Mouse (Mus musculus): ENCODE results near the gene Piezo1.

Piezo1 gene

GRCm38 (mm10) chr8:122457171-122457570, 94.0 kb downstream of the Piezo1 start:
- 75% methylated on average over 11 of the region's 11 CpGs for WGBS

DNA sequence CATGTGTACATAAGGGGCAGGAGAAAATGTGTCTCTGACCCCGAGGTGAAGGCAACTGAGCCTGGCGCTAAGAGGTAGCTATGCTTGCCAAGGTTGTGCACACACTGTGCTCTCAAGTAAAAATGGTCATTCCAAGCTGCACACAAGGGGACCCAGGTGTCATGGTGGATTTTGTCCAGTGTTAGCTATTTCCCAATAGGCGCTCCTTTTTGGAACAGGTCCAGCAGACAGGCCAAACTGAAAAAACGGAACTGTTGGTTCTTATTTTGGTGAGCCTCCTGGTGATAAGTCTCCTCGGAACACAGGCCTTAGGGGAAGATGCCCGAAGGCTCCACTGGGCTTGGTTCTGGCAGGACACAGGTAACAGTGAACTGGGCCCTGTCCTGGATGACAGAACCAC, 96.7 kb downstream of the Piezo1 start:
- 86% methylated on average over 6 of the region's 6 CpGs for WGBS

- 83% methylated on average over 10 of the region's 10 CpGs for WGBS
These were observed 99.0 kb downstream of the Piezo1 start for GRCm38 (mm10) chr8:122452154-122452553.

DNA sequence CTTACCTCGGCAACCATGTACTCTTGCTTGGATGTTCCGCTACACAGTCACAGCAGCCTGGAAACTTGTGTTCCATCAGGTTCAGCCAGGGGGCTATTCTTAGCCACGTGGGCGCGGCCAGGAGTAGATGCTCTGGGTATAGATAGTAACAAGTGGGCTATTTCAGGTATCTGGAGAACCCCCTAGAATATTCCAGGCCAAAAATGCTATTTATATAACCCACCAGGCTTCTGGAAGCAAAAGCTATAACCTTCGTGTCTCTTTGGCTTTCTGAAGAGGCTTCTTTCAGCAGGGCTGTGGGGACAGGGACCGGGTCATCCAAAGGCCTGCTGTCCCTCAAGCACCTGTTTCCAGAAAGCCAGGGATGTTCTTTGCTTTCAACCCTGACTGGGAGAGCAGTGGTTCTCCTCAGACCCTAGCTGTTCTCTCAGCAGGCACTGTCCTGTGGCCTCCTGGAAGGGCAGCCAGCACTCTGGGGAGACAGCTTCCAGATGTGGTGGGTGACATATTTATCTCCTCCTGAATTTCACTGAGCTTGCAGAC, 99.9 kb downstream of the Piezo1 start:
- 46% methylated on average over 7 of the region's 7 CpGs for WGBS

GRCm38 (mm10) chr8:122445203-122445602, 105.9 kb downstream of the Piezo1 start:
- WGBS, result 59% methylated on average over 3 of the region's 3 CpGs

DNA sequence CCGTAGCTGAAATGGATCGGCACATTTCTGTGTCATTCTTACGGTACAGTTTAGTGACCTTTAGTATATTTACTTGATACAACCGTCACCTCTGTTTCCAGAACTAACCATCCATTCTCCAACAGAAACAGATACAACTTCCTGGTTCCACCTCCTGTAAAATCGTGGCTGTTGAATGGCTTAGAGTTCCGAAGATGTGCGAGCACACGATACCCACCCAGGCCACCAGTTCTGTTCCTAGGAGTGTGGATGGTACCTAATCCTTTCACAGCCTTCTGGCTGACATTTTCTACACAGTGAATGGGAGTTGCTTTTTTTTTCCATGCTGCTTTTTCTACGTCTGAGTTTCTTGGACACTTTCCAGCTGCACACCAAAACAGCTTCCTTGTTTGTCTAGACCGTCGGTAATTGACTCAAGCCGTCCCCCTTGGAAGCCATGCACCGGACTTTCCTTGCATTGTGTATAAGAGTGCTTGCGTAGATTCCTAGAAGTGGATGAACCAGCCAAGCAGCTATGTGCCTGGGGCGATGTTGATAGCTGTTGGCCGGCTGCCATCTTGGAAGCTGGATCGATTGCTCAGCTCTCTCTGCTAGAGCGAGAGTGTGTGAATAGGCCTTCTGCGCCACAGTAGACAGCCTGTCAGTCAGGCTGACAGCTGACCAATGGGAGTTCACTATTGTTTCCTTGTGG, 106.9 kb downstream of the Piezo1 start:
- under 1% methylated on average over 19 of the region's 19 CpGs for WGBS

- WGBS, result under 1% methylated on average over 47 of the region's 47 CpGs
These were observed 107.7 kb downstream of the Piezo1 start, which contains the start of gene Mvd for GRCm38 (mm10) chr8:122443262-122444006. Gene Mvd, minus strand, starts transcription at chr8:122443422.

DNA sequence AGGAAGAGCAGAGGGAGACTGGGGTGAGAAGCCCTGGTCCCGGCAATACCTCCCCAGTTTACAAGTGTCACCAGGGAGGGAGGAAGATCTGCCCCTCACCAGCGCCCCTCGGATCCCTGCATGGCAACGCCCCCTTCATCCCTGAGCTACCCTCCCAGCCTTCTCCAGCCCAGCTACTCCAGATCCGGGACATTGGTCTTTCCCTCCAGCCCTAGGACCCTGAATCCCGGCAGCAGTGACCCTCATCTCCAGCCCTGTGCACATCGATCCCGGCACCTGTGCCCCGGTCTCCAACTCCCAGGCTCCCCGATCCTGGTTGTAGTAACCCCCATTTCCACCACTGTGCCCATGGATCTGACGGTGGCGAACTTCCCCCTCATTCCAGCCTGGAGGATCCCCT, 108.3 kb downstream of the Piezo1 start:
- WGBS, result 1% methylated on average over 12 of the region's 12 CpGs

DNA sequence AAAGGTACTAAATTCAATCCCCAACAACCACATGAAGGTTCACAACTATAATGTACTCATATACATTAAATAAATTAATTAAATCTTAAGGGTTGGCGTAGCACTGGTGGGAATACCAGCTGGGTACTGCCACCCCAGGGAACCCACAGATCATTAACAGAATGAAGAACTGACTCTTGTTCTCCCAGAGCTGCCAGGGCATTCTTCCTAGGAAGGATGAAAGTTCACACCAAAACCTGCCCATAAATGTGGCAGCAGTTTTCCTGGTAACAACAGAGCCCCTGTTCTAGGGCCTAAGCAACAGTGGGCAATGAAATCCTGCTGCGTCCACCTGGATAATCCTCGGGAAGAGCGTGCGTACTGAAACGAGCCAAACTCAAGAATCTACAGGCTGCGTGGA, 108.8 kb downstream of the Piezo1 start:
- 12% methylated on average over 7 of the region's 7 CpGs for WGBS

DNA sequence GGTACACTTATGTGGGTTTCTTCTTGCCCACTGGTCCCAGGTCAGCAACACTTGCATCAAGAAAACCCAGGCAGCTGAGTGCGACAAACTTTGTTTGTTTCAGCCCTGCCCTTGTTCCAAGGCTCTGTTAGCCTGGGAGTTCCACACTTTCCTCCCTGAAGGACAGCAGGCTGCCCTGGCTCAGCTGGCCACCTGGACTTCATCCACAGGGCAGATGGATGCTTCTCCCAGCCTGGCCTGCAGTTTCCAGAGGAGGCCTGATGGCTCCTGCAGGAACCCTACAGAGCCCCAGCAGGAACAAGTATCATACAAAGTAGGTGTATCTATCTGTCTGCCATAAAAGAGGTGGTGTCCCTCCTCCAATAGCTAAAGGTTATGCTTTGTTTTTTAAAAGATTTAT, 109.8 kb downstream of the Piezo1 start:
- WGBS, result 94% methylated on average over 1 of the region's 1 CpGs

- WGBS, result 90% methylated on average over 16 of the region's 16 CpGs
These were observed 111.8 kb downstream of the Piezo1 start for GRCm38 (mm10) chr8:122439336-122439735.

DNA sequence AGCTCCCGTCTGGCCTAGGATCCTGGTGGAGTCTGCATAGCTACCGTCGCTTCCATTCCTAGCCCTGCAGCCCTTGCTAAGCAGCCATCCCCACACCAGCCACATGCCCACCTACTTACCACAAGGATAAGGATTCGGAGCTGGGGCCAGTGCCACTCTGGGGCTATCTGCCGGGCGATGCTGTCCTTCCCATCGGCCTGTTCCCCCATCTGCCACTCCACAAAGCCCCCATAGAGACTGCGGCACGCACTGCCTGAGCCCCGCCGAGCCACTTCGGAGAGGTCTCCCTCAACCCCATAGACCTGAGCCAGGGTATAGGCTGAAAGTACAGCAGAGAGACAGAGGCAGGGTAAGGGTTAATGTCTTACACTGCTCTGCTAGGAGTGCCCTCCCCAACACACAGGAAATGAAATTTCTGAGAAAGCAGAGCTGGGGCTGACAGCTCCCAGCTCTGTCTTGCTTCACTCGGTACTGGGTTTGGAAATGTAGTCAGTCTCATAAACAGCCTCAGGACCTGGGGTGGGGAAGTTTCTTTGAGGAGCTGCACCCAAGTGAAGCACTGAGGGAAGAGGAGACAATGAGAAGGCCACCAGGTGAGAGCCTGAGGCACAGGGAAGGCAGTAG, 113.3 kb downstream of the Piezo1 start:
- WGBS, result 91% methylated on average over 13 of the region's 13 CpGs

- 90% methylated on average over 20 of the region's 20 CpGs for WGBS
These were observed 114.5 kb downstream of the Piezo1 start for GRCm38 (mm10) chr8:122436586-122437125.

GRCm38 (mm10) chr8:122436146-122436545, 115.0 kb downstream of the Piezo1 start:
- 96% methylated on average over 9 of the region's 9 CpGs for WGBS

- WGBS, result 91% methylated on average over 6 of the region's 6 CpGs
These were observed 115.8 kb downstream of the Piezo1 start for GRCm38 (mm10) chr8:122435375-122435774.

DNA sequence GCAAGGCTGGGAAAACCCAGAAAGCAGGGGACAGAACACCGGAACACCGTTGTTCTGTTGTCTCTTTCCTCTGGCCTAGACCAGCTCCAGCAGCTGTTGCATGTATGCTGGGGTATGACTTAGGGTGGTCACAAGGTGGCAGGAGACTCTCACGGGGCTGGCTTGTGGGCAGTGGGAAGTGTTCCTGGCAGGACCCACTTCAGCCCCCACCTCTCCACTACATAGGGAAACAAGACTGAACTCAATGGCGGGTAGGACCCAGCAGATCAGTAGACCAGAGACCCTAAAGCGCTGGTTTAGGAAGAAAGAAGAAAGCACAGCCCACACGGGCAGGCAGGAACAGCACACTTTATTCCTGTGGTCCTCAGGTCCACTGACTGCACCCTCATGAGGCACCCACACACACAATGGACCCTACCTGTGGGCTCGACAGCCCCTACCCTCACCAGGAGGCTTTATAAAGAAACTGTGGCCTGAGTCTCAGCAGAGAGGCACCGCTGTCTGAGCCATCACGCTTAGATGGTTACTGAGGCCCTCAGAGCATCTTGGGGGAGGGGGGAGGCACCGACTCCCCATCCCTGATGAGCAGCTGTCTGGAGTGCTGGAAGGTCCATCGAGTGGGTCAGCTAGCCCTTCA, 117.7 kb downstream of the Piezo1 start:
- 79% methylated on average over 11 of the region's 11 CpGs for whole genome bisulfite sequencing

DNA sequence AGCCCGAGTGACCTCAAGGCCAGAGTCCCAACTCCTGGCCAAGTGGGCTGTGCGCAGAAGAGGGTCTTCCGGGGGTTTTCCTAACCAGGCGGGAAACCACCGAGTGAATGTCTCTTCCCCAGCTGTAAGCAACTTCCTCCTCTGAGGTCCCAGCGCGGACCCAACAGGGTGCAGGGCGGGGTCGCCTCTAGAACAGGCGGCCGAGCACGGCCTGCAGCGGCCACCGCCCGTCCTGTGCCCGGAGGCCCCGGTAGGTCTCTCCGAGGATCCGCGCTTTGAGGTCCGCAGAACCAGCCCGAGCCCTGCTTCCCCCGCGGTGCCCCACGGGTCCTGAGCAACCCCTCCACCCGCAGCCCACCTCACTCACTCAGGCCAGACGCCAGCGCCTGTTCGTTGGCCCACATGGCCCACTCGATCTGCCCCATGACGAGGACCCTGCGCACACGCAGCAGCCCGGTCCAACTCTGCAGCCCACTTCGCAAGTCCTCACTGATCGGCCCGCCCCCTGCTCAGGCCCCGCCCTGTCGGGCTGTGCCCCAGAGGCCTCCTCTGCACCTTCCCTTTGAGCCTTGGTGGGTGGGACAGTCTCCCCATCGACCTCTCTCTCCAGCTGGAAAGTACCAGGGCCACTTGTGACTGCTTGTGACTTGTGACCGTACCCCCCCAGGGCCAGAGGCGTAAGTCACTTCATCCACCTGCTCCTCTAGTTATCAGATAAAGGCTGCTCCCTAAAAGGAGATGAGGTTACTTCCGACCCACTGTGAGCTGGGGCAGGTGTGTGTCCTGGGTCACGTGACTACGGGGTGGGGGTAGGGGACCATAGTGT, 118.5 kb downstream of the Piezo1 start, which contains the start of gene Cyba:
Gene Cyba (minus strand): TSS at position 488 of the 826 bp plus-strand sequence.
- 29% methylated on average over 45 of the region's 45 CpGs for WGBS

All from cerebral cortex, adult 2 months (tissue).